Mouse (Mus musculus): ENCODE results near the gene Dmkn. TPM values are rescaled to one million over a fixed set of nuclear protein-coding genes. Genes with fewer than 3 reads are reported as not detected.

Gene Dmkn
- total RNA-seq, 2 experiments from 2014 or later = 1.9 to 2.1 TPM

DNA sequence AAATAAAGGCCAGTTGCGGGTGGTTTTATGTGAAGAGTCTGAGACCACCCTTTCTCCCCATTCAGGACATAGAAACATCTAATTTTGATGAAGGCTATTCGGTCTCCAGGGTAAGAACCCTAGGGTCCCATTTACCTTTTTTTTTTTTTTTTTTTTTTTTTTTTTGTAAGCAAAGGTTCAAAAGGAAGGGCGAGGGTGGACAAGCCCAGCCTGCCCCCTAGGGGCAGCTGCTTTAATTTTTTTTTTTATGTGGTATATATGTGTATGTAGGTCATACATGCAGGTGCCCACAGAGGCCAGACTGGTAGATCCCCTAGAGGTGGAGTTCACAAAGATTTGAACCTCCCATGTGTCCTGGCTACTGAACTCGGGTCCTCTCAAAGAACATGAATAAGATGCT is 2.9 kb downstream of the Dmkn start:
- no peak overlapping the region for H3K27ac ChIP-seq
- no peak for DNase-seq (ENCODE audit: extremely low spot score in 1 of 2, low spot score in 2 of 2)
- intact Hi-C loops (cut with DNase I) = loop anchor here (5.0 kb wide), 1 partner anchor 84 kb away; no protein-coding TSS in a partner anchor
- no peak overlapping the region for H3K4me3 ChIP-seq
- TF ChIP-seq CTCF (IDR thresholded peaks at IDR 0.05) = no peak; the same call in none of the 2 replicates

DNA sequence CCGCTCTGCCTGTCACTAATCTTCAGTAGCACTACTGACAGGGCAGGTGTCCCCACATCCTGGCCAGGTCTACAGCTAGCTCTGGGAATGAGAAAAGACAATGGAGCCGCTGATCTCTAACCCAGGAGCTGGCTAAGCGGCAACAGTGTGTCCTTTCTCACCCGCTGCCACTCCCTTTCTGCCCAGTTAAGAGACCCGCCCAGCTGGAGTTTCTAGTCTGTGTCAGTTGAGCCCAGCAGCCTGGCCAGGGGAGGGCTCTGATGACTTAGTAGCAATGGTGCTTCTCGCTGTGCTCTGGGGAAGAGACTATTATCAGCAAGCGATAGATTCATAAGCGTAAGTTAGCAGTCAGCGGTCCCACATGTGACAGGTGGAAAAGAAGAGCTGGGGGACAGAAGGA is 5.7 kb downstream of the Dmkn start:
- TF ChIP-seq CTCF (IDR thresholded peaks at IDR 0.05) = no peak
- Histone ChIP-seq H3K27ac (no peak overlapping the region), H3K4me3 (no peak overlapping the region)
- DNase-seq (ENCODE audit: extremely low spot score in 1 of 2, low spot score in 2 of 2) = no peak
- intact Hi-C loops (cut with DNase I) = loop anchor here (5.0 kb wide), 1 partner anchor 87 kb away; no protein-coding TSS in a partner anchor

DNA sequence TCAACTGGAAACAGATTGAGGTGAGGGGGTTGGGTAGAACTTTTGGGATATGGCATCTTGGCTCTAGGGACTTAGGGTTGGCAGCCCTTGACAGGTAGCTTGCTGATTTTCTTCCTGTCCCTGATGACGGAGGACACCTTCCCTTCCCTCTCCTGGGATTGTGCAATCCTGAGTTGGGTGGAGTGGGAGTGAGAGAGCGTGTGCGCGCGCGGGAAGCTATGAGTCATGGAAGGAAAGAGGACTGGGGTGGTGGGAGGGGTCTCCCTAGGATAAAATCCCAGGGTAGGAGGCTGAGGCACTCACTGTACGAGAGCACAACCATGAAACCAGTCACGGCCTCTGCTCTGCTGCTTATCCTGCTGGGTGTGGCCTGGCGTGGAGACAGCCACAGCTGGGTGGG is 12.5 kb downstream of the Dmkn start:
- Histone ChIP-seq H3K27ac (no peak overlapping the region), H3K4me3 (no peak overlapping the region)
- intact Hi-C loops (cut with DNase I) = no loop called here
- DNase-seq (ENCODE audit: extremely low spot score in 1 of 2, low spot score in 2 of 2) = peak; percentile 15 to 24
- TF ChIP-seq CTCF (IDR thresholded peaks at IDR 0.05) = no peak

DNA sequence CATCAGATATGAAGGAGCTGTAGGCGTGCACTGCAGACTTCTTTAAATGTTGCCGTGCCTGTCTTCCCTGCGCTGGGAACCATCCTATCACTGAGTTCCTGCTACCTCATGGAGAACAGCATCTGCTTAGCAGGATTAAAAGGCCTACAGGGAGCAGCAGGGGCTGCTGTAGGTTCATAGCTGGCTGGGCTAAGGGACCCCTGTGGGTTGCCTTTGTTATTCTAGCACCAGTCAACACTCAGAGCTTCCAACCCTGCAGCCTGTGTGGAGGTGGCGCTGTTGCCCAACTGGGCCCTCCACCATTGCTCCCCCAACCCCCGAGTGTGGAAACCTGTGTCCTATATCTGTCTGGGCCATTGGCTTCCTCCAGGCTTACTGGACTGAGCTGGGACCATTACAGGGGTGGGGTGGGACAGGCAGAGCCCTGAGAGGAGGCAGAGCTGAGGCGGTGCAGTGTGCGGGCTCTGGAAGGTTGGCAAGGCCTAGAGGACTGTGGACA is 13.6 kb downstream of the Dmkn start:
- DNase-seq (ENCODE audit: extremely low spot score in 1 of 2, low spot score in 2 of 2) = no peak
- Histone ChIP-seq H3K27ac (no peak overlapping the region), H3K4me3 (no peak overlapping the region)
- intact Hi-C loops (cut with DNase I) = no loop called here
- TF ChIP-seq CTCF (IDR thresholded peaks at IDR 0.05) = no peak

DNA sequence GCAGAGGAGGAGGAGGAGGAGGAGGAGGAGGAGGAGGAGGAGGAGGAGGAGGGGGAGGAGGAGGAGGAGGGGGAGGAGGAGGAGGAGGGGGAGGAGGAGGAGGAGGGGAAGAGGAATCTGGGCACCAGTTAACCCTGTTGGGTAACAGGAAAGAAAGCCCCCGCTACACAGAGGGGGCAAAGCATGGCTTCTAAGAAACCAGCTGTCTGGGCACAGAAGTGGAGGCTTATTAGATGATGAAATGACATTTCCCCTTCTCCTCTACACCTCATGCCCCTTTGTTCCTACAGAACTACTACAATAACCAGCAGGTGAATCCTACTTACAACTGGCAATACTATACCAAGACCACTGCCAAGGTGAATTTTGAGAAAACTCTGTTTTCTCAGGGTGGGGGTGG is 14.4 kb downstream of the Dmkn start:
- no peak for TF ChIP-seq CTCF (IDR thresholded peaks at IDR 0.05)
- DNase-seq (ENCODE audit: extremely low spot score in 1 of 2, low spot score in 2 of 2) = no peak
- intact Hi-C loops (cut with DNase I) = no loop called here

DNA sequence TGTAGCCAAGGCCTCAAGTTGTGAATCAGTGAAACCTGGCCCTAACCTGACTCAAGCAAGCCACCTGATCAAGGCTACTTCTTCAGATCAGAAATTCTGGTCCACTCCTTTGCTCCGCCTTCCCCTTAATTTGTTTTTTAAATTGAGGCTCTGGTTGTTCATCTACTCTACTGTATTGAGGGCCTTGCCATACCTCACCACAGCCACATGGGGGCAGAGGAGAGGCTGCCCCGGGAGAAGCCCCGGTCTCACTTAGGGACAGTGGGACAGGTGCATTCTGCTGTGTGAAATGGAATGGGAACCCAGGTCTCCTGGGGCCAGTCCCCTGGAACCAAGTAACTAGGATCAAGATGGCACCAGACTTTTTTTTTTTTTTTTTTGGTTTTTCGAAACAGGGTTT is 18.2 kb downstream of the Dmkn start:
- no peak overlapping the region for H3K27ac ChIP-seq
- H3K4me3 ChIP-seq = no peak overlapping the region
- no peak for DNase-seq (ENCODE audit: extremely low spot score in 1 of 2, low spot score in 2 of 2)
- peak; percentile 45 for TF ChIP-seq CTCF (IDR thresholded peaks at IDR 0.05)
- intact Hi-C loops (cut with DNase I) = no loop called here

More for the DNA sequence above, 14.4 kb downstream of the Dmkn start:
- Histone ChIP-seq H3K27ac (no peak overlapping the region), H3K4me3 (no peak overlapping the region)

DNA sequence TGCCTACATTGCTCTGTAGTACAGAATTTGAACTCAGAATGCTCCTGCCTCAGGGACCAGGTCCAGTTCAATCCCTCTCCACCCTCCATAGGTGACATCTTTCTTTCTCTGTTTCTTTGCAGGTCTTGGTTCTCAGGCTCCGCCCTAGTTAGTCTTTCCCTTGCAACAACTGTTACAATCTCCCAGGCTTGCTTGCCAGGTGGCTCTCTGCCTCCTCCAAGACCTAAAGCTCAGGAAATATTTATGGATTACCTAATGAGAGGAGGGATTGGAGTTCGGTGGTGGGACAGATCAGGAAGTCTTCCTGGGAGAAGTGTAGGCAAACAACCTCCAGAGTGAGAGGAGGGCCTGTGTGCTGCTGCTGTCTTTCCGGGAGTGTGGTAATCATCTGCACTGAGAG is 19.1 kb downstream of the Dmkn start:
- no peak for DNase-seq (ENCODE audit: extremely low spot score in 1 of 2, low spot score in 2 of 2)
- no peak overlapping the region for H3K4me3 ChIP-seq
- no peak overlapping the region for H3K27ac ChIP-seq
- no peak for TF ChIP-seq CTCF (IDR thresholded peaks at IDR 0.05)
- intact Hi-C loops (cut with DNase I) = no loop called here

DNA sequence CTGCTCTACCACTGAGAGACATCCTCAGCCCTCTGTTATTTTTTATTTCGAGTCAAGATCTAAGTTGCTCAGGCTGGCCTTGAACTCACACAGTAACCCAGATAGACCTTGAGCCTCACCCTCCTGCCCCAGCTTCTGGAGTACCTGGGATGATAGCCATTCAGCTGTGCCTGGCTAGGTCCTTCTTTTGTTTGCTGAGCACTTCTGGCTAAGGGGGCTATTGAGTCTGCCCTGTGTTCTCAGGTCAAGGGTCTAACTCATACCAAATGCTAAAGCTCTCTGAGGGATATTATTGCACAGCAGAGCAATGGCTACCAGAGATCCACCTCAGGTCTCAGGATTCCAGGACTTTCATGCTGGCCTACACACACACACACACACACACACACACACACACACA is 21.6 kb downstream of the Dmkn start:
- DNase-seq (ENCODE audit: extremely low spot score in 1 of 2, low spot score in 2 of 2) = no peak
- Histone ChIP-seq H3K27ac (no peak overlapping the region), H3K4me3 (no peak overlapping the region)
- TF ChIP-seq CTCF (IDR thresholded peaks at IDR 0.05) = no peak
- intact Hi-C loops (cut with DNase I) = no loop called here

DNA sequence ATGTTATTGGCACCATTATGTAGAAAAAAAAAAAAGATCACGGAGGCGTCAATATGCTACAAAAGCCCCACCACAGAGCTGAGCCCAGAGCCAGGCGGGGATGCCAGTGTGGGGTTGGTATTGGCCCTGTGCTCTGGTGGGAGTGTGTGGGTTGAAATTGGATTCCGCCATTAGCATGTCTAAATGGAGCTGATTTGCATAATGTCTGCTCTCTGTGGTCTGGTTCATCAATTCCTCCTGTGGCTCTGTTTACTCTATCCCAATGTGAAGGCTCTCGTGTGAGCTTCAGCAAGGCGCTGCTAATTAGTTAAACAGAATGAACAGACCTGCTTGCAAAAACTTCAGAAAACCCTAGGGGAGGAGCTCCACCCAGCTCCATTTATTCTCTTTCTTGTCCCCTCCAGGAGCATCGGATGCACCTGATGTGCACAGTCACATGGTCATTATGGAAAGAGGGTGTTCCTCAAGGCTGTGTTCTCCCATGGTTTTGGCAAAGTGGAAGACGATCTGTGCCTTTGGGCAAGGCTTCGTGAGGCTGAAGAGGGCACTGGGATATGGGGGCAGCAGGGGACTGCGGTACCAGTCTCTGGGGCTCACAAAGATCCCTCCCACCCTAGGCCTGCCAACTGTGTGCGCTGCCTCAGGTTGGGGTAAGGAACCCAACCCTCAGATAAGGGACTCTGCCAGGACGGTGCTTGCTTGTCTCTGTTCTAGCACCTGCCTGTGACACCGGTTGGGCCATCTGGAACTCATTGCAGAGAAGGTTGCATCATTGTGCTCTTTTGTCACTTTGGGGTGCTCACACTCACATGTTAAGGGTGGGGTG is 22.4 kb downstream of the Dmkn start:
- intact Hi-C loops (cut with DNase I) = no loop called here
- no peak for DNase-seq (ENCODE audit: extremely low spot score in 1 of 2, low spot score in 2 of 2)
- Histone ChIP-seq H3K27ac (no peak overlapping the region), H3K4me3 (no peak overlapping the region)
- TF ChIP-seq CTCF (IDR thresholded peaks at IDR 0.05) = no peak

DNA sequence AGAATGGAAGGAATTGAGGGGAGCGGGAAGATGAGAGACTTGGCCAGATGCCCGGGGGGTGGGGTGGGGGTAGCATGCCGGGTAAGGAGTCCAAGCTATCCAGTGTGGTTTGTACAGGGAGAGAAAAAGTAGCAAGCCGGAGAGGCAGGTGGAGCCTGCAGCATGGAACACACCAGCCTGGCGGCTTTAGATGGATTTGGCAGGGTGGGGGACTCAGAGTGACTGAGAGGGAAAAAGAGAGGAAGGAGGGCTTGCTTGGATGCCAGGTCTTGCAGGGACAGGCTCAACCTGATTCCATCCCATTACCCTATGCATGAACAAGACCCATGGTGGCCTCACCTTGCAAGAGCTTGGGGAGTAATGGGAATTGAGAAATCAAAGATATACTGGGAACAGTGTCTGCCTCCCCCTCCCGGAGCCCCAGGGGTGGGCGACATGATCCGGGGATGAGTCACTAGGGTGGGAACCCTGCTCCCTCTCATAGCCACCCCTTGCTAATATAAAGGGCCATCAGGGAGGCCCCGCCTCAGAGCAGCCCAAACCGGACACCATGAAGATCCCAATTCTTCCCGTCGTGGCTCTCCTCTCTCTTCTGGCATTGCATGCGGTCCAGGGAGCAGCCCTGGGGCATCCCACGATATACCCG is 23.9 kb downstream of the Dmkn start, which contains the start of gene Krtdap:
Gene Krtdap (plus strand): TSS at position 520 of the 646 bp plus-strand sequence.
- TF ChIP-seq CTCF (IDR thresholded peaks at IDR 0.05) = no peak
- DNase-seq (ENCODE audit: extremely low spot score in 1 of 2, low spot score in 2 of 2) = no peak
- Histone ChIP-seq H3K4me3 (no peak within 1 kb of the TSS), H3K27ac (no peak within 1 kb of the TSS)
- intact Hi-C loops (cut with DNase I) = no loop called here

DNA sequence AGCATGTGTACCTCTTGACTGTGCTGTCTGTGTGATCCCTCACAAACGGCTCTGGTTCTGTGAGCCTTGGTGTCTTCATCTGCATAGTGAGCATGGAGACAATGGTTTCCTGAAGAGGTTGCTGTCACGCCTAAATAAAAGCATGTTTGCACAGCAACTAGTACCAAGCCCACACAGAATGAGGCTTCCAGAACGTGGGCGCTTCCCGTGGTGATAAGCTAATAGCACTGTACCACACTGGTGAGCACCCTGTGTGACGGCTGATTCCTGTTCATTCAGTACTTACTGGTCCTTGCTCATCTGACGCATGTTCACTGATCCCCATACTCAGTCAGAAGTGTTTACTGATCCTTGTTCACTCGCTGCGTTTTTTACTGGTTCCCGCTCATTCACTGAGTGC is 26.6 kb downstream of the Dmkn start:
- no peak overlapping the region for H3K4me3 ChIP-seq
- TF ChIP-seq CTCF (IDR thresholded peaks at IDR 0.05) = no peak
- no peak for DNase-seq (ENCODE audit: extremely low spot score in 1 of 2, low spot score in 2 of 2)
- intact Hi-C loops (cut with DNase I) = no loop called here
- no peak overlapping the region for H3K27ac ChIP-seq

DNA sequence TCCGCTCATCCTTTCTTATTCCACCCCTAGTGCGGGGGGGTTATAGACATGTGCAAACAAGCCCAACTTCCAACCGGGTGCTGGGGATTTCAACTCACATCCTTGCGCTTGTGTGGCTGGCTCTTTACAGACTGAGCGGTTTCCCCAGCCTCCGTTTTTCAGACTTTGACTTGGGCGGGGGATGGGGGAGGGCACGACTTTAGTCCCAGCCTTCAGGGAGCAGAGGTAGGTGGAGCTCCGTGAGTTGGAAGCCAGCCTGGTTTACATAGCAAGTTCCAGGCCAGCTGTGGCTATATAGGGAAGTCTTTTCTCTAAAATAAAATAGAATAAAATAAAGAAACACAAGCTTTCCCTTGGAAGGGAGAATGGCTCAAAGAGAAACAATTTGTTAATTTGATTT is 28.4 kb downstream of the Dmkn start:
- no peak overlapping the region for H3K4me3 ChIP-seq
- H3K27ac ChIP-seq = no peak overlapping the region
- no peak for DNase-seq (ENCODE audit: extremely low spot score in 1 of 2, low spot score in 2 of 2)
- intact Hi-C loops (cut with DNase I) = no loop called here
- TF ChIP-seq CTCF (IDR thresholded peaks at IDR 0.05) = no peak

Data from left cerebral cortex, adult 2 months (tissue).